Mouse (Mus musculus) embryonic facial prominence, embryonic 10.5 days (tissue): ENCODE measurements around the gene Pdik1l. TPM values are rescaled to one million over a fixed set of nuclear protein-coding genes. Genes with fewer than 3 reads are reported as not detected.
"Not testable (repeated sequence)": the region's sequence is repeated elsewhere in the genome, so short reads cannot be mapped to it uniquely, and the experiment has no call there.

ENCODE experiments used
- DNase-seq: peaks from one replicate; pipeline ENCODE4 v3.0.0-alpha.2; 2017; ENCODE audit warnings: low spot score
- H3K27ac ChIP-seq: fragments of 300-500 bp; sonication (generic); replicated peaks from 2 replicates; pipeline ENCODE4 v1.5.1; 2016; ENCODE audit warnings: mild to moderate bottlenecking
- H3K27me3 ChIP-seq: fragments of 300-500 bp; sonication (generic); replicated peaks from 2 replicates; pipeline ENCODE4 v1.6.1; 2016; ENCODE audit warnings: low read depth, mild to moderate bottlenecking; ENCODE audit not compliant: poor library complexity, severe bottlenecking
- H3K36me3 ChIP-seq: fragments of 300-500 bp; sonication (generic); replicated peaks from 2 replicates; pipeline ENCODE4 v1.6.1; 2016; ENCODE audit warnings: mild to moderate bottlenecking, moderate library complexity
- H3K4me1 ChIP-seq: fragments of 300-500 bp; sonication (generic); 2 replicates; pipeline ENCODE4 v1.6.1; 2016
- H3K4me3 ChIP-seq: fragments of 300-500 bp; sonication (generic); 2 replicates; pipeline ENCODE4 v1.5.1; 2016; ENCODE audit warnings: mild to moderate bottlenecking, moderate library complexity
- H3K9me3 ChIP-seq: fragments of 300-500 bp; sonication (generic); 2 replicates; pipeline ENCODE4 v1.6.1; 2016; ENCODE audit warnings: mild to moderate bottlenecking
- WGBS: fragments of 180-500 bp; shearing (Covaris S2); methylation state at CpG from one replicate; pipeline ENCODE4 v1.1.7; 2016; 5-methylcytosine and 5-hydroxymethylcytosine counted together
- polyA plus RNA-seq: library from polyadenylated mRNA; unstranded; fragments of >200 nt; fragmentation: Nextera tagmentation; extraction: Ambion mirVana; gene quantifications from 2 replicates; pipeline ENCODE4 v1.2.1, GENCODE M21; 2016

Pdik1l gene
- polyA plus RNA-seq, 1 experiment from 2014 or later: 24.3 TPM

- DNase-seq: no peak
- H3K9me3 ChIP-seq: no peaks in the 10 kb centered on the region
- WGBS: 92% methylated on average over 4 of the region's 4 CpGs
These were observed 8.8 kb upstream of the Pdik1l start for GRCm38 (mm10) chr4:134296523-134296922.

DNA sequence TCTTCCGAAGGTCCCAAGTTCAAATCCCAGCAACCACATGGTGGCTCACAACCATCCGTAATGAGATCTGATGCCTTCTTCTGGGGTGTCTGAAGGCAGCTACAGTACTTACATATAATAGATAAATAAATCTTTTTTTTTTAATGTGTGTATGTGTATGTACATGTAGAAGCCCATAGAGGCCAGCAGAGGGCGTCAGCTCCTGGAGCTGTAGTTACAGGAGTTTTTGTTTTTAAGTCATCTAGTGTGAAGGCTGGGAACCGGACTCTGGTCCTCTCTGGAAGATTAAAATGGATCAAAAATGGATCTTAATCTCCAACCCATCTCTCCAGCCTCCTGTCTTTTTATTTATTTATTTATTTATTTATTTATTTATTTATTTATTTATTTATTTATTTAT lies 8.4 kb upstream of the Pdik1l start:
- not testable (repeated sequence) for H3K4me1 ChIP-seq, H3K4me3 ChIP-seq, H3K9me3 ChIP-seq, DNase-seq, H3K36me3 ChIP-seq, H3K27ac ChIP-seq
- 90% methylated on average over 4 of the region's 4 CpGs for WGBS
- H3K27me3 ChIP-seq: peaks cover 11% of the 10 kb centered on the region

More at GRCm38 (mm10) chr4:134296523-134296922, 8.8 kb upstream of the Pdik1l start:
- H3K36me3 ChIP-seq: no peaks in the 10 kb centered on the region
- H3K4me3 ChIP-seq: no peak overlapping the region
- no peak overlapping the region for H3K27ac ChIP-seq
- 0 out of 2 replicates have a peak, but pooled peaks cover 4% of the 10 kb centered on the region for H3K4me1 ChIP-seq
- H3K27me3 ChIP-seq: peaks cover 11% of the 10 kb centered on the region

- peaks cover 11% of the 10 kb centered on the region for H3K27me3 ChIP-seq
- H3K4me1 ChIP-seq: peaks cover 9% of the 10 kb centered on the region
- WGBS: 74% methylated on average over 9 of the region's 9 CpGs
- H3K9me3 ChIP-seq: no peaks in the 10 kb centered on the region
- no peak overlapping the region for H3K4me3 ChIP-seq
- H3K36me3 ChIP-seq: no peaks in the 10 kb centered on the region
- DNase-seq: no peak
- no peak overlapping the region for H3K27ac ChIP-seq
These were observed 6.0 kb upstream of the Pdik1l start for GRCm38 (mm10) chr4:134293692-134294163.

DNA sequence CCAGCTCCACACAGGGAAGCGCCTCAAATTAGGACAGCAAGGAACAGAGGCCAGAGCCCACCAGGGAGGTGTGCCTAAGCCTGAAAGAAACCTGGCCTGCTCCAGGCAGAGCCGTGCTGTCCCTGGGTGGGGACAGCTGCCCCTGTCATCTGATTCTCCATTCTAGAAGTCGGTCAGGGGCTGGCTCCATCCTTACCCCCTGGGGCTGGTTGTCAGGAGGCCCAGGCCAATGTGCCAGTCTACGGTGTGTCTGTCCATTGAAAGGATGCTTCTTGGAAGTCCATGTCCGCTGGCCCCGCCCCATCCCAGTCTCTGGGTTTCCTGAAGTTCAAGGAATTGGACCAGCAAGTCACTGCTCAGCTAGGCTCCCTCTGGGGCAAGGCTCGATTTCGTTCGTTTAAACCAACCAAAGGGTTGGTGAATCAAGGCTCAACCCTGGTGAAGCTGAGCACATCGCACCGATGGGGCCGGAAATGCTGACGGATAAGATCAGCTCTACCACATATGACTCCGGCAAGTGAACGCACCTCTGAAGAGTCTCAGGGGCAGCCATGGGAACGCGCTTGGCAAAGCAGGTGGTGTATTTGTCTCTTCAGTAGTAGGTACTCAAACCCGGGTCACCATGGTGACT lies 5.5 kb upstream of the Pdik1l start:
- no peak overlapping the region for H3K4me3 ChIP-seq
- no peaks in the 10 kb centered on the region for H3K36me3 ChIP-seq
- H3K27me3 ChIP-seq: peaks cover 11% of the 10 kb centered on the region
- 73% methylated on average over 18 of the region's 18 CpGs for WGBS
- no peaks in the 10 kb centered on the region for H3K9me3 ChIP-seq
- H3K4me1 ChIP-seq: peaks cover 14% of the 10 kb centered on the region
- H3K27ac ChIP-seq: no peak overlapping the region
- no peak for DNase-seq

DNA sequence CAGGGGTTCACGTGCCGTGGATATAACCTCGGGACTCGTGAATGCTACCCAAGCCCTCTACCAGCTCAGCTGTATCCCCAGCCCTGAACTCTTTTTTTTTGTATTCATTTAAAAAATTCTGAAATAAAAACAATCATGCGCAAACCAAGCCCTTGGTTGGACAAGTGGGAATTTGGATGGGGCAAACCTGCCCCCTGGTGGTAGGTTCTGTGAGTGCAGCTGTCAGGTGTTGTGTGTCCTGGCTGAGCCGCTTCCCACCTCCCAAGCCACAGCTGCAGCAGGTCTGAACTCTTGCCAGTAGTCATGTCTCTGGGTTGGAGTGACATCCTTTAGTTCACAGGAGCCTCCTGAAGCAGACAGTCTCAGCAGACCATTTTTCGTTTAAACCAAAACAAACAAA lies 4.4 kb upstream of the Pdik1l start:
- 22% methylated on average over 7 of the region's 7 CpGs for WGBS
- H3K9me3 ChIP-seq: no peaks in the 10 kb centered on the region
- no peak overlapping the region for H3K27ac ChIP-seq

GRCm38 (mm10) chr4:134288397-134289256 lies 932 bp upstream of the Pdik1l start:
- Histone ChIP-seq H3K27me3 (peaks cover 11% of the 10 kb centered on the region), H3K27ac (peak overlapping the region; percentile 98)
- 45% methylated on average over 11 of the region's 11 CpGs for WGBS

More for the DNA sequence above, 4.4 kb upstream of the Pdik1l start:
- DNase-seq: peak; percentile 89
- H3K4me3 ChIP-seq: no peak overlapping the region
- no peaks in the 10 kb centered on the region for H3K36me3 ChIP-seq
- H3K27me3 ChIP-seq: peaks cover 11% of the 10 kb centered on the region
- peaks cover 19% of the 10 kb centered on the region for H3K4me1 ChIP-seq

GRCm38 (mm10) chr4:134287168-134287564 lies 529 bp downstream of the Pdik1l start:
- H3K36me3 ChIP-seq: peaks cover 29% of the 10 kb centered on the region
- H3K4me3 ChIP-seq: peak overlapping the region; percentile 100
- peak overlapping the region; percentile 98 for H3K27ac ChIP-seq
- H3K27me3 ChIP-seq: no peaks in the 10 kb centered on the region
- peaks cover 30% of the 10 kb centered on the region for H3K4me1 ChIP-seq
- no peaks in the 10 kb centered on the region for H3K9me3 ChIP-seq
- DNase-seq: peak; percentile 98
- whole genome bisulfite sequencing: under 1% methylated on average over 56 of the region's 59 CpGs

More at GRCm38 (mm10) chr4:134288397-134289256, 932 bp upstream of the Pdik1l start:
- Histone ChIP-seq H3K4me1 (peaks cover 30% of the 10 kb centered on the region), H3K36me3 (peaks cover 14% of the 10 kb centered on the region), H3K9me3 (no peaks in the 10 kb centered on the region), H3K4me3 (peak overlapping the region; percentile 100)
- no peak for DNase-seq

DNA sequence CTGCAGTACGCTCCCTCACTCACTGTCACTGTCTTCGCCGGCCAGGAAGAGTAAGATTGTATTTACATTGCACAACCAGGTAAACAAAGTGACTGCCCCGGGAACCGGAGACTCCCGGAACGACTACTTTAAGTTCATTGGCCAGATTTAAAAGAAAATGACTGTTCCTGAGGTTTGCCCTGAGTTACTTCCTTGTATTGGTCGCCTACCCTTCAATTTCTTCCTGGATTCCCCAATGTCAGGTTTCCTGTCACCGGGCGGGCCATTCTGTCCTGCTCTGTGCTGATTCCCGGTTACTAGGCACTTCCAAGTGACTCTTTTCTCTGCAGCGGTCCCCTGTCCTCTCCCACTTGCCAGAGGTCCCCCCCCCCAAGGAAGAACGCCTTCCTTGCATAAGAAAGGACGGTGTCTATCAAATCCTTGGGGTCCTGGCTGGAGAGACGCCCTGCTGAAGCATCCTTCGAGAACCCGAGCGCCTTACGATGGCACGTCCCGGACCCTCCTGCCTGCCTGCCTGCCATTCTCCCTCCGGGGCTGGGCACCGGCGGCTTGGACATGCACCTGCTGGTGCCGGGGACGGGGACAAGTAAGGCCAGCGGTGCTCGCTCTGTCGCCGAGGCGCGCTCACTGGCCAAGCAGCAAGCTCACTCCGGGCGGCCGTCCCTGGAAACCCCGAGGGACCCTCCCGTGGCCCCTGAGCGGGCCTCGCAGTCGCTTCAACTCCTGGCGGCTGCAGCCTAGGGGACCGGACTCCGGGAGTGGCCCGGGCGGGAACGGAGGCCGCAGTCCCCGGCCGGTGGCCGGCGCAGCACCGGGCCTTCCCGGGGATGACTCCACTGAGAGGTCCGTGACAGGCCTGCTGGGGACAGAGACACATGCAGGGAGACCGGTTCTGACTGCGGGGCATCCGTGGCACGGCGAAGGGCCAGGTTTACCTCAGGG lies 1.2 kb downstream of the Pdik1l start:
- 4% methylated on average over 59 of the region's 59 CpGs for whole genome bisulfite sequencing
- Histone ChIP-seq H3K4me1 (peaks cover 30% of the 10 kb centered on the region), H3K4me3 (peak overlapping the region; percentile 100), H3K27me3 (no peaks in the 10 kb centered on the region), H3K36me3 (peaks cover 36% of the 10 kb centered on the region), H3K9me3 (no peaks in the 10 kb centered on the region), H3K27ac (peak overlapping the region; percentile 98)
- DNase-seq: no peak

DNA sequence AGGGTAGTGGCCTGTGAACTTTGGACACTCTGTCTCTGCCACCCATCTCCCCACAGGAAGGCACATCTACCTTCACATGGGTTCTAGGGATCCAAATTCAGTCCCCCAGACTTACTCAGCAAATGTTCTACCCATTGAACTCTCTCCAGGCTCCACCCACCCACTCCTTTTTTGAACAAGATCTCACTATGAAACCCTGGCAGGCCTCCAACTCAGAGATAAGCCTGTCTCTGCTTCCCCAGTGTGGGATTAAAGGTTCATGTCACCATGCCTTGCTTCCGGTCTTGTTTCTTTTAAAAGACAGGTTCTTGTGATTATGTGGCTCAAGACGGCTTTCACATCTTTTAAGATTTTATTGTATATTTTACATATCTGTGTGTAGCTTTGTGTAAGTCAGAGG lies 2.8 kb downstream of the Pdik1l start:
- Histone ChIP-seq H3K27me3 (no peaks in the 10 kb centered on the region), H3K4me1 (peaks cover 30% of the 10 kb centered on the region), H3K36me3 (peaks cover 51% of the 10 kb centered on the region), H3K9me3 (no peaks in the 10 kb centered on the region), H3K27ac (no peak overlapping the region), H3K4me3 (no peak overlapping the region)
- 85% methylated on average over 2 of the region's 2 CpGs for WGBS
- DNase-seq: no peak

DNA sequence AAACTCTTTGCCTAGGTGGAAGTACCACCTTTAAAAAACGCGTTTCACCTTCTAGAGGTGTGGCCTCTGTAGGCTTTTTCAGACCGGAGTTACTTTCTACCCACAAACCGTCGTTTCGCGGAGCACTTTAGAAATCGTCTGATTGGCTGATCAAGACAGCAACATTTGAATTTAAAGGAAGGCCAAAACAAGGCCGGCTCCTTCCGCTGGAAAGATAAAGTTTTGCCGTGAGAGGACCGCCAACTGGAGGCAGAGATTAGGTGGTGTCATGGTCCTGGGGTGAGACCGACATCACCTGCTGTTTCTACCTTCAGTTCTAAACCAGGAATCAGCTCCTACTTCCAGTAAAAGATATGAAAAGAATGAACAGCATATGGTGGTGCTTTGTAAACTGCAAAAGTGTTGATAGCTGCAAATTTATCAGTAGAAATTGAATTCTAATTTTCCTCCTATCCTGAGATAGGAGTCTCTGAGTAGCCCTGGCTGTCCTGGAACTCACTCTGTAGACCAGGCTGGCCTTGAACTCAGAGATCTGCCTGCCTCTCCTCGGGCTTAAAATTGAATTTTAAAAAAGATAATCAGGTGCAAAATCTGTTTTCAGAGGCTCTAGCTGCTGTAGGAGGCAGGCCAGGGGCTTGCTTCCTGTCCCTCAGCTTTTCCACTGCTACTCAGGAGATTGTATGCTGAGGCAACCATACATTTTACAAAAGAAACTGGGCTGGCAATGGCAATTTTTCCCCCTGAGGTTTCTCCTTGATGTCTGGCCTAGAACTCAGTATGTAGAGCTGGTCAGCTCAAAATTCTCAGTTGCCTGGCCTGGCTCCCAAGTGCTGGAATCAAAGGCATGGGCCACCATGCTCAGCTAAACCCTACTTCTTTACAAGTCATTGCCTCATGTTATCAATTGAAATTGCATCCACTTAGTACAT lies 14.0 kb downstream of the Pdik1l start:
- H3K27me3 ChIP-seq: no peaks in the 10 kb centered on the region
- H3K4me1 ChIP-seq: peaks cover 15% of the 10 kb centered on the region
- H3K36me3 ChIP-seq: peaks cover 33% of the 10 kb centered on the region
- DNase-seq: peak; percentile 50
- WGBS: 6% methylated on average over 14 of the region's 14 CpGs
- H3K9me3 ChIP-seq: no peaks in the 10 kb centered on the region
- H3K4me3 ChIP-seq: peak overlapping the region; percentile 39
- H3K27ac ChIP-seq: peak overlapping the region; percentile 69

DNA sequence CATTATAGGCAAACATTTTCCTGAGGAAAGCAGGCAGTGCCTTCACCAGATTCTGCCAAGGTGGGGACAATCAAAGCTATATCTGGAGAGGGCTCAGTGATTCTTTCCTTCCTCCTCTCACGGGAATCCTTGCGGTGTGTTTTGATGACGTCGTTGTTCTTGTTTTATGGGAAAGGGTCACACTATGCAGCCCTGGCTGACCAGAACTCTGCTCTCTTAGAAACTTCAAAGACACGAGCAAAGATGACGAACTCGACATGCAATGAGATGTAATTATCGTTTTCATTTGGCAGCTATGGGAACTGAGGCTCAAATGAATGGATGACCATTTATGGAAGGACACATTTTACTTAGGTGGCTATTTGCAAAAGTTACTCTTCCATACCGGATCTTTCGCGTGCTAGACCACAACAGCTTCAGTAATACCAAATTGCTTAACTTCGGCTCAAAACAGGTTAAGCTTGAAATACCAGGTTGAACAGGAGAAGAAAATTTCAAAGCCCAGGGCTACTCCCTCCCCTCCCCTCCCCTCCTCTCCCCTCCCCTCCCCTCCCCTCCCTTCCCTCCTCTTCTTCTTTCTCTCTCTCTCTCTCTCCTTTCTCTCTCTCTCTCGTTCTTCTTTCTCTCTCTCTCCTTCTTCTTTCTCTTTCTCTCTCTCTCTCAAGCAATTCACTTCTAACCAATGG lies 14.8 kb downstream of the Pdik1l start:
- Histone ChIP-seq H3K36me3 (peaks cover 25% of the 10 kb centered on the region), H3K27ac (peak overlapping the region; percentile 69; the same call in 1 of the 2 replicates)
- WGBS: 29% methylated on average over 13 of the region's 13 CpGs

More for the DNA sequence above, 14.8 kb downstream of the Pdik1l start:
- no peaks in the 10 kb centered on the region for H3K27me3 ChIP-seq
- H3K4me1 ChIP-seq: peaks cover 15% of the 10 kb centered on the region
- H3K4me3 ChIP-seq: peak overlapping the region; percentile 39
- no peaks in the 10 kb centered on the region for H3K9me3 ChIP-seq
- DNase-seq: no peak
